In the genomic region with DNA sequence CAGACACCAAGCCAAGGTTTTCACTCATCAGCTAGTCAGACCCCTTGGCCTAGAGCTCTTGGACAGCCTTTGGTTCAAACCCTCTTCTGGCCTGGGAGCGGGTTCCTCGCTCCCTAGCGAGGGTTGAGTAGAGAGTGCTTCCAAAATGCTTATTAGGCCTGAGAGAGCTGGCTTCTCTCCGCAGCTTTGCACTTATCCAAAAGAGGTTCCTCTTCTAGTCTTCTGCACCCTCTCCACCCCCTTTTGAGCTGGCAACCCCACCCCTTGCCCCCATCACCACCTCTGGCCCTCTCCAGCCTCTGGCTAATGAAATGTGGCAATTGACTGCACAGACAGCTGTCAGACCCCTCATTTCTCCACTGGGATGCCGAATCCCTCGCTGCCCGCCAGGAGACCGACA, we compare ENCODE assay signal across 9 mouse cellular contexts. TPM values are rescaled to one million over a fixed set of nuclear protein-coding genes. Genes with fewer than 3 reads are reported as not detected.
DNase-seq lines count a peak whose midpoint lies in the region; ATAC-seq and TF ChIP-seq lines count a peak whose summit lies in the region.
"Had no signal": no experiment of that assay in that cellular context is flagged by ENCODE, and none has a peak within 500 bp of the region (broad histone marks: within the 10 kb centered on the region; RNA-seq: fewer than 3 reads in every experiment).

A gene (plus strand): TSS at position 301 of the 400 bp plus-strand sequence.

- H3K4me3 ChIP-seq in layer of hippocampus, adult 2 months, result peak within 1 kb of the TSS; percentile 56
- H3K4me3 ChIP-seq in embryonic facial prominence, embryonic 15.5 days (replicated peaks), result peak within 1 kb of the TSS; percentile 42
- H3K4me3 ChIP-seq in neural tube, embryonic 13.5 days, result peak within 1 kb of the TSS; percentile 43

- H3K27ac ChIP-seq in layer of hippocampus, adult 2 months, result no peak within 1 kb of the TSS
- H3K27ac ChIP-seq in embryonic facial prominence, embryonic 15.5 days (replicated peaks), result no peak within 1 kb of the TSS
- peak within 1 kb of the TSS; percentile 74 for H3K27ac ChIP-seq in neural tube, embryonic 13.5 days (replicated peaks)

- H3K9ac ChIP-seq in embryonic facial prominence, embryonic 15.5 days, result peak within 1 kb of the TSS; percentile 28; the same call in 1 of the 2 replicates
- H3K9ac ChIP-seq in neural tube, embryonic 13.5 days, result peak within 1 kb of the TSS; percentile 71

- H3K9me3 ChIP-seq in embryonic facial prominence, embryonic 15.5 days (replicated peaks), result no peaks in the 10 kb centered on the region
- no peaks in the 10 kb centered on the region for H3K9me3 ChIP-seq in neural tube, embryonic 13.5 days

- intact Hi-C loops in left cerebral cortex, postnatal 10 days (cut with DNase I), result no loop called here

- H3K4me2 ChIP-seq in embryonic facial prominence, embryonic 15.5 days (replicated peaks), result peak within 1 kb of the TSS; percentile 80
- peak within 1 kb of the TSS; percentile 82 for H3K4me2 ChIP-seq in neural tube, embryonic 13.5 days

- WGBS in embryonic facial prominence, embryonic 15.5 days, result 32% methylated on average over 8 of the region's 8 CpGs
- 84% methylated on average over 8 of the region's 8 CpGs for WGBS in large intestine, adult 2 months
- 27% methylated on average over 8 of the region's 8 CpGs for WGBS in neural tube, embryonic 13.5 days

- no peak for ATAC-seq in embryonic facial prominence, embryonic 15.5 days (ENCODE audit: insufficient number of reproducible peaks, low FRiP score, low TSS enrichment, low read depth)
- no peak for ATAC-seq in neural tube, embryonic 13.5 days (ENCODE audit: low read depth)

- TF ChIP-seq CTCF in layer of hippocampus, adult 2 months (conservative IDR thresholded peaks at IDR 0.05), result no peak

- no peaks in the 10 kb centered on the region for H3K36me3 ChIP-seq in embryonic facial prominence, embryonic 15.5 days
- no peaks in the 10 kb centered on the region for H3K36me3 ChIP-seq in neural tube, embryonic 13.5 days

- H3K4me1 ChIP-seq in embryonic facial prominence, embryonic 15.5 days, result peaks cover 50% of the 10 kb centered on the region
- H3K4me1 ChIP-seq in neural tube, embryonic 13.5 days (replicated peaks), result peaks cover 77% of the 10 kb centered on the region

- no peak for DNase-seq in layer of hippocampus, adult 2 months (ENCODE audit: low spot score in 2 of 2)
- DNase-seq in layer of hippocampus, adult 18-20 months (ENCODE audit: low spot score in 2 of 2), result no peak
- DNase-seq in large intestine, adult 2 months (ENCODE audit: low read depth, low spot score), result no peak
- no peak for DNase-seq in left cerebral cortex, adult 9 months (ENCODE audit: low spot score in 2 of 2)
- DNase-seq in left cerebral cortex, postnatal 10 days (ENCODE audit: extremely low spot score in 1 of 2, low spot score in 2 of 2), result no peak
- no peak for DNase-seq in thymus, postnatal 10 days (ENCODE audit: low spot score in 2 of 2)

- peaks cover 94% of the 10 kb centered on the region for H3K27me3 ChIP-seq in embryonic facial prominence, embryonic 15.5 days
- peaks cover 89% of the 10 kb centered on the region for H3K27me3 ChIP-seq in neural tube, embryonic 13.5 days

RNA-seq across cellular contexts. Expression of the gene that starts here (rescaled TPM):
- under 1 TPM in 1 of 2 experiments, not detected in 1; 0.31 TPM for total RNA-seq in layer of hippocampus, adult 2 months (2021)
- under 1 TPM; 0.20 to 0.27 TPM for total RNA-seq in layer of hippocampus, adult 18-20 months (2021)
- polyA plus RNA-seq in embryonic facial prominence, embryonic 15.5 days (2015; fragmentation: Nextera tagmentation; extraction: Ambion mirVana), result 0.28 and 0.64 TPM in 2 replicates
- polyA plus RNA-seq in large intestine, adult 2 months (2012; rRNA removed), result 45.8 and 57.1 TPM in 2 replicates
- polyA plus RNA-seq in neural tube, embryonic 13.5 days (2015; fragmentation: Nextera tagmentation; extraction: Ambion mirVana), result 0.25 and 0.49 TPM in 2 replicates
- total RNA-seq in left cerebral cortex, postnatal 10 days (2021), result not detected
- total RNA-seq: granulocyte monocyte progenitor cell, adult 5-6 weeks had no signal

Comparison
In these comparisons a context has a peak if more than half of its experiments do, and no peak if none do; other contexts are left out.
1. RNA of the gene that starts here (polyA plus RNA-seq): 45.8 to 57.1 TPM in large intestine, adult 2 months; 0.28 to 0.64 TPM in embryonic facial prominence, embryonic 15.5 days and 0.25 to 0.49 TPM in neural tube, embryonic 13.5 days; every median in the first group is over 10 times any median in the second.
2. Peak in every context shown above with its lines, with median percentiles within 50 percentile points of each other: H3K4me3 ChIP-seq.